ENCODE assay signal across 14 mouse cellular contexts in genomic region chr10:8928775-8929647, GRCm38 (mm10). TPM values are rescaled to one million over a fixed set of nuclear protein-coding genes. Genes with fewer than 3 reads are reported as not detected.
DNase-seq lines count a peak whose midpoint lies in the region; ATAC-seq lines count a peak whose summit lies in the region.
"Had no signal": no experiment of that assay in that cellular context is flagged by ENCODE, and none has a peak within 500 bp of the region (broad histone marks: within the 10 kb centered on the region; RNA-seq: fewer than 3 reads in every experiment).

No protein-coding gene starts in this region.

- no peaks in the 10 kb centered on the region for H3K36me3 ChIP-seq in hindbrain, embryonic 13.5 days
- no peaks in the 10 kb centered on the region for H3K36me3 ChIP-seq in hindbrain, embryonic 12.5 days
- H3K36me3 ChIP-seq in midbrain, embryonic 14.5 days (ENCODE audit: control insufficient read depth, insufficient read depth, low read length), result no peaks in the 10 kb centered on the region
- H3K36me3 ChIP-seq in midbrain, embryonic 11.5 days (ENCODE audit: control insufficient read depth, insufficient read depth, low read length), result no peaks in the 10 kb centered on the region
- H3K36me3 ChIP-seq in limb, embryonic 12.5 days, result no peaks in the 10 kb centered on the region
- no peaks in the 10 kb centered on the region for H3K36me3 ChIP-seq in neural tube, embryonic 15.5 days
- H3K36me3 ChIP-seq: heart, embryonic 15.5 days had no signal

- no peak overlapping the region for H3K9ac ChIP-seq in hindbrain, embryonic 13.5 days
- no peak overlapping the region for H3K9ac ChIP-seq in hindbrain, embryonic 12.5 days
- no peak overlapping the region for H3K9ac ChIP-seq in midbrain, embryonic 14.5 days (replicated peaks; ENCODE audit: low read length)
- H3K9ac ChIP-seq in midbrain, embryonic 11.5 days (ENCODE audit: low read length), result no peak overlapping the region
- H3K9ac ChIP-seq in limb, embryonic 12.5 days (replicated peaks), result no peak overlapping the region
- H3K9ac ChIP-seq in neural tube, embryonic 15.5 days (replicated peaks), result no peak overlapping the region
- H3K9ac ChIP-seq: heart, embryonic 15.5 days had no signal

- H3K27ac ChIP-seq in hindbrain, embryonic 13.5 days, result peak overlapping the region; percentile 35; the same call in 1 of the 2 replicates
- no peak overlapping the region for H3K27ac ChIP-seq in hindbrain, embryonic 12.5 days
- H3K27ac ChIP-seq in midbrain, embryonic 14.5 days (replicated peaks; ENCODE audit: low read depth, low read length), result peak overlapping the region; percentile 45
- H3K27ac ChIP-seq in midbrain, embryonic 11.5 days (ENCODE audit: low read depth, low read length), result no peak overlapping the region
- H3K27ac ChIP-seq in limb, embryonic 12.5 days, result peak overlapping the region; percentile 64
- H3K27ac ChIP-seq in neural tube, embryonic 15.5 days (replicated peaks), result peak overlapping the region; percentile 51; the same call in 1 of the 2 replicates
- H3K27ac ChIP-seq: heart, embryonic 15.5 days had no signal

- H3K4me1 ChIP-seq in hindbrain, embryonic 13.5 days (replicated peaks), result peaks cover 12% of the 10 kb centered on the region
- H3K4me1 ChIP-seq in hindbrain, embryonic 12.5 days, result no peaks in the 10 kb centered on the region
- 0 out of 2 replicates have a peak, but pooled peaks cover 5% of the 10 kb centered on the region for H3K4me1 ChIP-seq in midbrain, embryonic 14.5 days (ENCODE audit: control insufficient read depth, insufficient read depth, low read length)
- no peaks in the 10 kb centered on the region; the same call in 1 of the 2 replicates for H3K4me1 ChIP-seq in midbrain, embryonic 11.5 days (ENCODE audit: control insufficient read depth, insufficient read depth, low read length)
- peaks cover 22% of the 10 kb centered on the region for H3K4me1 ChIP-seq in limb, embryonic 12.5 days (replicated peaks)
- H3K4me1 ChIP-seq in neural tube, embryonic 15.5 days, result peaks cover 11% of the 10 kb centered on the region

- no peaks in the 10 kb centered on the region for H3K27me3 ChIP-seq in hindbrain, embryonic 13.5 days
- no peaks in the 10 kb centered on the region for H3K27me3 ChIP-seq in hindbrain, embryonic 12.5 days
- no peaks in the 10 kb centered on the region for H3K27me3 ChIP-seq in midbrain, embryonic 14.5 days (ENCODE audit: control insufficient read depth, insufficient read depth, low read length)
- no peaks in the 10 kb centered on the region for H3K27me3 ChIP-seq in midbrain, embryonic 11.5 days (ENCODE audit: control insufficient read depth, insufficient read depth, low read length)
- no peaks in the 10 kb centered on the region for H3K27me3 ChIP-seq in limb, embryonic 12.5 days
- H3K27me3 ChIP-seq in neural tube, embryonic 15.5 days (replicated peaks), result no peaks in the 10 kb centered on the region
- H3K27me3 ChIP-seq: heart, embryonic 15.5 days had no signal

- H3K4me2 ChIP-seq in hindbrain, embryonic 13.5 days, result no peak overlapping the region
- no peak overlapping the region for H3K4me2 ChIP-seq in hindbrain, embryonic 12.5 days (replicated peaks)
- no peak overlapping the region for H3K4me2 ChIP-seq in midbrain, embryonic 14.5 days (ENCODE audit: low read length)
- H3K4me2 ChIP-seq in midbrain, embryonic 11.5 days, result no peak overlapping the region
- H3K4me2 ChIP-seq in limb, embryonic 12.5 days, result no peak overlapping the region
- no peak overlapping the region for H3K4me2 ChIP-seq in neural tube, embryonic 15.5 days
- H3K4me2 ChIP-seq: heart, embryonic 15.5 days had no signal

- no peaks in the 10 kb centered on the region for H3K9me3 ChIP-seq in hindbrain, embryonic 13.5 days
- no peaks in the 10 kb centered on the region for H3K9me3 ChIP-seq in hindbrain, embryonic 12.5 days (replicated peaks)
- H3K9me3 ChIP-seq in midbrain, embryonic 14.5 days (ENCODE audit: control insufficient read depth, low read length), result no peaks in the 10 kb centered on the region
- H3K9me3 ChIP-seq in midbrain, embryonic 11.5 days (ENCODE audit: control insufficient read depth, low read length), result no peaks in the 10 kb centered on the region
- no peaks in the 10 kb centered on the region for H3K9me3 ChIP-seq in limb, embryonic 12.5 days
- H3K9me3 ChIP-seq in neural tube, embryonic 15.5 days (replicated peaks), result no peaks in the 10 kb centered on the region
- H3K9me3 ChIP-seq: heart, embryonic 15.5 days had no signal

- ATAC-seq in hindbrain, embryonic 13.5 days (ENCODE audit: low FRiP score), result peak; percentile 62; the same call in 1 of the 2 replicates
- no peak for ATAC-seq in hindbrain, embryonic 12.5 days (ENCODE audit: low FRiP score)
- no peak for ATAC-seq in midbrain, embryonic 14.5 days (ENCODE audit: low FRiP score, low TSS enrichment)
- ATAC-seq in midbrain, embryonic 11.5 days (ENCODE audit: low FRiP score), result no peak
- ATAC-seq in limb, embryonic 12.5 days (ENCODE audit: insufficient number of reproducible peaks, insufficient read depth, low FRiP score, low TSS enrichment, low read depth), result no peak
- peak; percentile 60 for ATAC-seq in neural tube, embryonic 15.5 days (ENCODE audit: low FRiP score)

- WGBS in hindbrain, embryonic 13.5 days, result 51% methylated on average over 10 of the region's 10 CpGs
- WGBS in hindbrain, embryonic 12.5 days, result 59% methylated on average over 10 of the region's 10 CpGs
- WGBS in midbrain, embryonic 14.5 days, result 53% methylated on average over 10 of the region's 10 CpGs
- WGBS in midbrain, embryonic 11.5 days, result 70% methylated on average over 10 of the region's 10 CpGs
- 33% methylated on average over 10 of the region's 10 CpGs for WGBS in limb, embryonic 12.5 days
- WGBS in neural tube, embryonic 15.5 days, result 33% methylated on average over 10 of the region's 10 CpGs

- peak; percentile 53 for DNase-seq in midbrain, embryonic 14.5 days
- DNase-seq in midbrain, embryonic 11.5 days (ENCODE audit: low spot score, missing footprints), result no peak
- DNase-seq in embryo, embryonic 11 days, result no peak
- DNase-seq in urinary bladder, postnatal 36 days (ENCODE audit: low spot score in 2 of 2), result no peak
- DNase-seq: adrenal gland, postnatal 25 days; cerebellum, adult 8-10 months; gastrocnemius, postnatal 14 days; kidney, adult 8-10 months; thymus, postnatal 36 days had no signal

- H3K4me3 ChIP-seq in hindbrain, embryonic 13.5 days, result no peak overlapping the region
- H3K4me3 ChIP-seq in hindbrain, embryonic 12.5 days, result no peak overlapping the region
- H3K4me3 ChIP-seq in midbrain, embryonic 14.5 days (replicated peaks; ENCODE audit: low read depth, low read length), result no peak overlapping the region
- no peak overlapping the region for H3K4me3 ChIP-seq in midbrain, embryonic 11.5 days (ENCODE audit: low read depth, low read length)
- no peak overlapping the region for H3K4me3 ChIP-seq in limb, embryonic 12.5 days (replicated peaks)
- H3K4me3 ChIP-seq in neural tube, embryonic 15.5 days (replicated peaks), result no peak overlapping the region
- H3K4me3 ChIP-seq: heart, embryonic 15.5 days had no signal

RNA-seq across cellular contexts. Expression of gene Sash1, which starts 43.1 kb away (rescaled TPM):
- polyA plus RNA-seq in hindbrain, embryonic 13.5 days (2015; fragmentation: Nextera tagmentation; extraction: Ambion mirVana), result 4.3 and 4.4 TPM in 2 replicates
- polyA plus RNA-seq in hindbrain, embryonic 12.5 days (2016; fragmentation: Nextera tagmentation; extraction: Ambion mirVana), result 4.4 and 5.5 TPM in 2 replicates
- polyA plus RNA-seq in midbrain, embryonic 14.5 days (2014; fragmentation: Nextera tagmentation; extraction: Ambion mirVana), result 3.9 and 4.8 TPM in 2 replicates
- 2.9 and 3.0 TPM in 2 replicates for polyA plus RNA-seq in midbrain, embryonic 11.5 days (2014; fragmentation: Nextera tagmentation; extraction: Ambion mirVana)
- 7.5 and 7.8 TPM in 2 replicates for polyA plus RNA-seq in limb, embryonic 12.5 days (2016; fragmentation: Nextera tagmentation; extraction: Ambion mirVana)
- 2.5 and 3.7 TPM in 2 replicates for polyA plus RNA-seq in neural tube, embryonic 15.5 days (2015; fragmentation: Nextera tagmentation; extraction: Ambion mirVana)

Comparison
In these comparisons a context has a peak if more than half of its experiments do, and no peak if none do; other contexts are left out.
1. ATAC-seq: peak in hindbrain, embryonic 13.5 days (single experiment) and neural tube, embryonic 15.5 days (single experiment); none in hindbrain, embryonic 12.5 days (single experiment), midbrain, embryonic 14.5 days (single experiment), midbrain, embryonic 11.5 days (single experiment) and limb, embryonic 12.5 days (single experiment).
2. H3K27ac ChIP-seq: peak in hindbrain, embryonic 13.5 days (single experiment), midbrain, embryonic 14.5 days (single experiment), limb, embryonic 12.5 days (single experiment) and neural tube, embryonic 15.5 days (single experiment); none in hindbrain, embryonic 12.5 days (single experiment) and midbrain, embryonic 11.5 days (single experiment).